Mouse (Mus musculus) small intestine, adult 2 months (tissue): ENCODE data around the gene Lmod3.

Experiments
- CTCF ChIP-seq: fragments of 200-500 bp; IDR thresholded peaks from 2 replicates; pipeline ENCODE4 v1.5.1; 2012; ENCODE audit warnings: low read depth, mild to moderate bottlenecking, control low read depth, inconsistent platforms, low read length, moderate library complexity, mixed read lengths; ENCODE audit not compliant: insufficient replicate concordance, insufficient read length; ENCODE audit errors: extremely low read depth
- POLR2A ChIP-seq: fragments of 200-500 bp; IDR thresholded peaks from 2 replicates; pipeline ENCODE4 v1.6.1; 2012; ENCODE audit warnings: low read depth, mild to moderate bottlenecking, control low read depth, inconsistent platforms, low read length, moderate library complexity

DNA sequence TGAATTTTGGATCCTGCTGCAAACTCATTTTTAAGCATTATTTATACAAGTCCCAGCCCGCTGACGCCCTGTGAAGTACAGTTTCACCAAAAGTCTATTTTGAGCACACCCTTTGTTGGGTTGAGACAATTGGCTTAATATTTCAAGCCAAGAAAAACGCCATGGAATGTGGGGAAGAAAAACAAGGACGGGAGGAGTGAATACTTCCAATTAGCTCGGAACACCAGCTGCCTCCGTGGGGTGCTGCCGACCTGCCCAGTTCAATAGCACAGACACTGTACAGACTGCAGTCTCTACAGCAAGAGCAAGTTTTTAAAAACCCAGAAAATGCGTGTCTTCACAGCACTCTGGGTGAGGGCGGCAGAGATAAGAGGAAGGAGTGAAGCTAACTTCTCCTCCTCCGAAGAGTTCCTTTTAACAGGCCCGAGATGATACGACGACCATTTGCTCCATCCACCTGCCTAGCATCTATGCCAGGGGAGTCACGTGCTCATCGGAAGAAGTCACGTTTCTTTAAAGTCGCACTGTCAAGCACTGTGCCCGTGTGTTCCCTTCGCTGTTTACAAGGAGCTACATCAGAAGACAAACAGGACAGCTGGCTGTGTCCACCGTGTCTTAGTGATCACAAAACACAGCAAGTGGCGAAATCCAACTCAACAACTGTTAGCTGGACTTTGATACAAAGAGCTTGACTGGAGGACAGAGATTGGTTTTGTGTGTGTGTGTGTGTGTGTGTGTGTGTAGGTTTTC lies 38.8 kb upstream of the Lmod3 start:
- TF ChIP-seq CTCF (no peak), POLR2A (no peak)
